In genomic region chr19:7340371-7340779, GRCm38 (mm10) we compare ENCODE assay signal across 8 mouse cellular contexts. TPM values are rescaled to one million over a fixed set of nuclear protein-coding genes. Genes with fewer than 3 reads are reported as not detected.
A peak's percentile ranks its signal among the peaks of the same experiment; 100 is the strongest.
DNase-seq lines count a peak whose midpoint lies in the region; ATAC-seq and TF ChIP-seq lines count a peak whose summit lies in the region.

No protein-coding gene starts in this region.

- no peaks in the 10 kb centered on the region; the same call in 1 of the 2 replicates for H3K36me3 ChIP-seq in kidney, embryonic 14.5 days (ENCODE audit: control insufficient read depth, insufficient read depth, low read length)
- H3K36me3 ChIP-seq in forebrain, embryonic 14.5 days (ENCODE audit: control insufficient read depth, insufficient read depth, low read length) = no peaks in the 10 kb centered on the region
- 0 out of 2 replicates have a peak, but pooled peaks cover 2% of the 10 kb centered on the region for H3K36me3 ChIP-seq in hindbrain, embryonic 15.5 days
- no peaks in the 10 kb centered on the region for H3K36me3 ChIP-seq in midbrain, embryonic 15.5 days (replicated peaks)

- DNase-seq in kidney, adult 8-10 months = no peak
- DNase-seq in forebrain, embryonic 14.5 days (ENCODE audit: low spot score) = peak; percentile 12
- peak; percentile 10 for DNase-seq in left cerebral cortex, postnatal 4 days
- no peak for DNase-seq in natural killer cell, adult 2 months (ENCODE audit: low spot score in 2 of 2)

- TF ChIP-seq POLR2A in bone marrow, adult 2 months (IDR thresholded peaks at IDR 0.05; ENCODE audit: borderline replicate concordance, control insufficient read depth, low read depth, low read length) = no peak

- H3K4me1 ChIP-seq in kidney, embryonic 14.5 days (ENCODE audit: control insufficient read depth, insufficient read depth, low read length) = peaks cover 22% of the 10 kb centered on the region
- peaks cover 11% of the 10 kb centered on the region for H3K4me1 ChIP-seq in bone marrow, adult 2 months (ENCODE audit: control insufficient read depth, insufficient read depth, low read length)
- peaks cover 23% of the 10 kb centered on the region for H3K4me1 ChIP-seq in forebrain, embryonic 14.5 days (ENCODE audit: control insufficient read depth, insufficient read depth, low read length)
- H3K4me1 ChIP-seq in hindbrain, embryonic 15.5 days (replicated peaks) = peaks cover 50% of the 10 kb centered on the region
- H3K4me1 ChIP-seq in midbrain, embryonic 15.5 days = peaks cover 53% of the 10 kb centered on the region

- H3K4me2 ChIP-seq in kidney, embryonic 14.5 days (replicated peaks; ENCODE audit: low read depth, low read length) = peak overlapping the region; percentile 89
- peak overlapping the region; percentile 81 for H3K4me2 ChIP-seq in forebrain, embryonic 14.5 days (ENCODE audit: low read length)
- H3K4me2 ChIP-seq in hindbrain, embryonic 15.5 days = peak overlapping the region; percentile 85
- peak overlapping the region; percentile 91 for H3K4me2 ChIP-seq in midbrain, embryonic 15.5 days

- peak overlapping the region; percentile 67; the same call in 1 of the 2 replicates for H3K27ac ChIP-seq in kidney, embryonic 14.5 days (ENCODE audit: low read depth, low read length)
- peak overlapping the region; percentile 97; the same call in 1 of the 2 replicates for H3K27ac ChIP-seq in bone marrow, adult 2 months (ENCODE audit: control insufficient read depth, insufficient read depth, low read depth, low read length, poor library complexity)
- no peak overlapping the region for H3K27ac ChIP-seq in forebrain, embryonic 14.5 days (ENCODE audit: low read depth, low read length)
- H3K27ac ChIP-seq in hindbrain, embryonic 15.5 days (replicated peaks) = peak overlapping the region; percentile 85; the same call in 1 of the 2 replicates
- H3K27ac ChIP-seq in midbrain, embryonic 15.5 days = peak overlapping the region; percentile 88

- TF ChIP-seq CTCF in bone marrow, adult 2 months (IDR thresholded peaks at IDR 0.05; ENCODE audit: control insufficient read depth, insufficient read depth, low read length) = no peak

- intact Hi-C loops in left cerebral cortex, postnatal 4 days (cut with DNase I) = loop anchor here (5.0 to 10.0 kb wide), 2 partner anchors 73 to 276 kb away; partner anchors contain the start of gene Rcor2

- H3K9me3 ChIP-seq in kidney, embryonic 14.5 days (ENCODE audit: control insufficient read depth, low read length) = no peaks in the 10 kb centered on the region
- H3K9me3 ChIP-seq in forebrain, embryonic 14.5 days (replicated peaks; ENCODE audit: control insufficient read depth, low read length) = no peaks in the 10 kb centered on the region
- no peaks in the 10 kb centered on the region for H3K9me3 ChIP-seq in hindbrain, embryonic 15.5 days
- no peaks in the 10 kb centered on the region for H3K9me3 ChIP-seq in midbrain, embryonic 15.5 days

- peak overlapping the region; percentile 89 for H3K4me3 ChIP-seq in kidney, embryonic 14.5 days (ENCODE audit: low read length)
- H3K4me3 ChIP-seq in bone marrow, adult 2 months (replicated peaks; ENCODE audit: control insufficient read depth, low read depth, low read length) = peak overlapping the region; percentile 89
- H3K4me3 ChIP-seq in forebrain, embryonic 14.5 days (ENCODE audit: low read depth, low read length) = peak overlapping the region; percentile 92
- H3K4me3 ChIP-seq in hindbrain, embryonic 15.5 days = peak overlapping the region; percentile 57
- peak overlapping the region; percentile 75 for H3K4me3 ChIP-seq in midbrain, embryonic 15.5 days

- ATAC-seq in kidney, embryonic 14.5 days (ENCODE audit: low FRiP score, low TSS enrichment) = no peak
- ATAC-seq in forebrain, embryonic 14.5 days = no peak
- no peak for ATAC-seq in hindbrain, embryonic 15.5 days (ENCODE audit: low FRiP score, low read depth)
- ATAC-seq in midbrain, embryonic 15.5 days (replicated peaks) = no peak

- 2% methylated on average over 15 of the region's 15 CpGs for WGBS in kidney, embryonic 14.5 days
- 4% methylated on average over 15 of the region's 15 CpGs for WGBS in bone marrow, adult 2 months
- WGBS in forebrain, embryonic 14.5 days = 3% methylated on average over 15 of the region's 15 CpGs
- WGBS in hindbrain, embryonic 15.5 days = under 1% methylated on average over 15 of the region's 15 CpGs
- WGBS in midbrain, embryonic 15.5 days = under 1% methylated on average over 15 of the region's 15 CpGs

- H3K27me3 ChIP-seq in kidney, embryonic 14.5 days (ENCODE audit: control insufficient read depth, insufficient read depth, low read length) = no peaks in the 10 kb centered on the region
- no peaks in the 10 kb centered on the region for H3K27me3 ChIP-seq in forebrain, embryonic 14.5 days (replicated peaks; ENCODE audit: control insufficient read depth, insufficient read depth, low read length)
- no peaks in the 10 kb centered on the region for H3K27me3 ChIP-seq in hindbrain, embryonic 15.5 days
- H3K27me3 ChIP-seq in midbrain, embryonic 15.5 days (replicated peaks) = no peaks in the 10 kb centered on the region

- H3K9ac ChIP-seq in kidney, embryonic 14.5 days (ENCODE audit: low read depth, low read length) = peak overlapping the region; percentile 96
- peak overlapping the region; percentile 97 for H3K9ac ChIP-seq in forebrain, embryonic 14.5 days (ENCODE audit: low read length)
- peak overlapping the region; percentile 72 for H3K9ac ChIP-seq in hindbrain, embryonic 15.5 days
- H3K9ac ChIP-seq in midbrain, embryonic 15.5 days = peak overlapping the region; percentile 87

RNA-seq across cellular contexts. Expression of gene Mark2, which starts 1.3 kb away (rescaled TPM):
- 51.9 and 54.9 TPM in 2 replicates for polyA plus RNA-seq in kidney, embryonic 14.5 days (2014; fragmentation: Nextera tagmentation; extraction: Ambion mirVana)
- polyA plus RNA-seq in bone marrow, adult 2 months (2011; ENCODE audit: insufficient read depth, insufficient read length, low replicate concordance, missing spikeins) = 32.0 and 66.7 TPM in 2 replicates
- polyA plus RNA-seq in forebrain, embryonic 14.5 days (2014; fragmentation: Nextera tagmentation; extraction: Ambion mirVana) = 32.6 and 38.6 TPM in 2 replicates
- 49.5 and 52.5 TPM in 2 replicates for polyA plus RNA-seq in hindbrain, embryonic 15.5 days (2015; fragmentation: Nextera tagmentation; extraction: Ambion mirVana)
- total RNA-seq in left cerebral cortex, postnatal 4 days (2021) = 100 to 1,000 TPM in 1 of 2 experiments, 10 to 100 TPM in 1; 91.2 to 108 TPM
- polyA plus RNA-seq in midbrain, embryonic 15.5 days (2015; fragmentation: Nextera tagmentation; extraction: Ambion mirVana) = 55.5 and 60.2 TPM in 2 replicates

RNA-seq across cellular contexts. Expression of gene Spindoc, which starts 42.4 kb away (rescaled TPM):
- polyA plus RNA-seq in kidney, embryonic 14.5 days (2014; fragmentation: Nextera tagmentation; extraction: Ambion mirVana) = 24.5 and 35.8 TPM in 2 replicates
- 13.6 and 35.3 TPM in 2 replicates for polyA plus RNA-seq in bone marrow, adult 2 months (2011; ENCODE audit: insufficient read depth, insufficient read length, low replicate concordance, missing spikeins)
- polyA plus RNA-seq in forebrain, embryonic 14.5 days (2014; fragmentation: Nextera tagmentation; extraction: Ambion mirVana) = 33.6 and 36.2 TPM in 2 replicates
- 28.9 and 32.2 TPM in 2 replicates for polyA plus RNA-seq in hindbrain, embryonic 15.5 days (2015; fragmentation: Nextera tagmentation; extraction: Ambion mirVana)
- 10 to 100 TPM; 38.9 to 43.9 TPM for total RNA-seq in left cerebral cortex, postnatal 4 days (2021)
- polyA plus RNA-seq in midbrain, embryonic 15.5 days (2015; fragmentation: Nextera tagmentation; extraction: Ambion mirVana) = 35.6 and 40.3 TPM in 2 replicates

Comparison
In these comparisons a context has a peak if more than half of its experiments do, and no peak if none do; other contexts are left out.
1. DNase-seq: peak in forebrain, embryonic 14.5 days (single experiment) and left cerebral cortex, postnatal 4 days (single experiment); none in kidney, adult 8-10 months (0 of 2) and natural killer cell, adult 2 months (0 of 2).
2. Peak in every context shown above with its lines, with median percentiles within 50 percentile points of each other: H3K4me2 ChIP-seq, H3K4me3 ChIP-seq and H3K9ac ChIP-seq.